Mouse (Mus musculus): ENCODE measurements around the gene Ypel1. TPM values are rescaled to one million over a fixed set of nuclear protein-coding genes. Genes with fewer than 3 reads are reported as not detected.

Gene Ypel1
- polyA plus RNA-seq, 1 experiment: 0.10 TPM

DNA sequence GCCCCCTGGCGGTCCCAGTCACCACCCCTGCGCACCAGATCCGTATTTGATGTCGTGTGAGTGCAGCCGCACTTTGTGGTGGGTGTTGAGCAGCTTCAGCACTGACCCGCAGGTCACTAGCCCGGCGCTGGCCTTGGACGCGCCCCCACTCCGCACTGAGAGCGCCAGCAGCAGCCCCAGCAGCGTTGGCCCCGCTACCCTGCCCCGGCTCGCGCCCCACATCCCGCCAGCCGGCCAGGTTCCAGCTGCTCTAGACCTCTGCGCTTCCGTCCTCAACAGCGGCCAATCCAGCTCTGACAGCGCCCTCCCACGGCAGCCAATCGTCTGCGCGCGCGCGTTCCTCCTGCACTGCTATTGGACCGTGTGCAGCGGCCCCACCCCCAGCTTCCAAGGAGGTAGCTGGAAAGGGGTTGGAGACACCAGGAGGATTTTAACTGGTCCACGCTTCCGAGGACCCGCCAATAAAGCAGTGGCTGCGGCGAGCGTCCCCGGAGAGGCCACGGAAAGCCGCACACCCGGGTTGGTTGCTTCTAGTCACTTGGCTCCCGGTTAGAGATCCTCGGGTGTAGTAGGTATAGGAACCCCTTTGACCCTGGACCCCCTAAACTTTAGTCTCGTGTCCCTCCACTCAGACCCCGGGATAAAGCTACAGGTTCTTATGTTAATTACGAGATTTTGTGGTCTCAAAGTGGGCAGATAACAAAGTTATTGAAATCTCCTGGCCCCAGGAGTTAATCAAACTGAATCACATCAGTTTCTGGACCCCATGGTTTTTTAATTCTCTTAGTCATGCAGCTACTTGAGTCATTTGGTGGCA is 62.8 kb downstream of the Ypel1 start, which contains the start of gene Sdf2l1:
Gene Sdf2l1 (minus strand): TSS at position 295 of the 817 bp plus-strand sequence.
- peaks cover 29% of the 10 kb centered on the region for H3K4me1 ChIP-seq (ENCODE audit: control insufficient read depth)

DNA sequence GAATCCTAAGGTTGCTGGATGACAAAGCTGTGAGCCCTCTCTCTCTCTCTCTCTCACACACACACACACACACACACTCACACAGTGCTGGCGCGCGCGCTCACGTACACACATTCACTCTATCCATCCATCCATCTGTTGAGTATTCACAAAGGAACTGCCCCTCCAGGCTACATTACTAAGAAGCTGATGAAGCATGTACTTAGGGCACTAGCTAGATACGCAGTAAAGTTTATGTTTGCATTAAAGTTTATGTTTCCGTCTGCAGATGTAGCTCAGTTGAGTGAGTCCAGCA is 63.4 kb downstream of the Ypel1 start:
- TF ChIP-seq GATA1 (IDR thresholded peaks at IDR 0.05; ENCODE audit: low read length): no peak
- no peak for TF ChIP-seq TAL1 (IDR thresholded peaks at IDR 0.05; ENCODE audit: low read length)
- peak overlapping the region; percentile 79 for H3K4me3 ChIP-seq (replicated peaks)

More for the DNA sequence above, 62.8 kb downstream of the Ypel1 start, which contains the start of gene Sdf2l1:
- TF ChIP-seq GATA1 (IDR thresholded peaks at IDR 0.05; ENCODE audit: low read length): no peak
- TF ChIP-seq TAL1 (IDR thresholded peaks at IDR 0.05; ENCODE audit: low read length): no peak
- Histone ChIP-seq H3K9me3 (ENCODE audit: control insufficient read depth, low read length) (no peaks in the 10 kb centered on the region), H3K27me3 (ENCODE audit: control insufficient read depth) (peaks cover 6% of the 10 kb centered on the region), H3K4me3 (replicated peaks) (peak within 1 kb of the TSS; percentile 79), H3K36me3 (ENCODE audit: control insufficient read depth) (peaks cover 8% of the 10 kb centered on the region)

More for the DNA sequence above, 63.4 kb downstream of the Ypel1 start:
- peaks cover 6% of the 10 kb centered on the region for H3K27me3 ChIP-seq (ENCODE audit: control insufficient read depth)
- peaks cover 8% of the 10 kb centered on the region for H3K36me3 ChIP-seq (ENCODE audit: control insufficient read depth)
- peaks cover 29% of the 10 kb centered on the region for H3K4me1 ChIP-seq (ENCODE audit: control insufficient read depth)
- no peaks in the 10 kb centered on the region for H3K9me3 ChIP-seq (ENCODE audit: control insufficient read depth, low read length)

Other genes with a start within 250 kb of the Ypel1 start
- not detected in 2 replicates for gene Spag6l, start 240.2 kb upstream of the Ypel1 start, polyA plus RNA-seq (2012)
- gene Igll1, start 205.7 kb upstream of the Ypel1 start, polyA plus RNA-seq (2012): not detected in 2 replicates
- 2.5 and 2.8 TPM in 2 replicates for gene Top3b, start 199.0 kb upstream of the Ypel1 start, polyA plus RNA-seq (2012)
- gene Vpreb1, start 198.9 kb upstream of the Ypel1 start, polyA plus RNA-seq (2012): 0.08 TPM in 1 of 2 replicates, not detected in the other
- 0.06 and 0.07 TPM in 2 replicates for gene Ppm1f, start 173.2 kb upstream of the Ypel1 start, polyA plus RNA-seq (2012)
- gene Mapk1, start 86.3 kb upstream of the Ypel1 start, polyA plus RNA-seq (2012): 1.8 and 2.3 TPM in 2 replicates
- gene Ppil2, start 41.6 kb downstream of the Ypel1 start, polyA plus RNA-seq (2012): 10.4 and 11.9 TPM in 2 replicates
- gene 2610318N02Rik, start 55.5 kb downstream of the Ypel1 start, polyA plus RNA-seq (2012): 3.3 and 5.0 TPM in 2 replicates
- gene Sdf2l1, start 62.7 kb downstream of the Ypel1 start, polyA plus RNA-seq (2012): 8.8 and 9.0 TPM in 2 replicates
- gene Ydjc, start 74.9 kb downstream of the Ypel1 start, polyA plus RNA-seq (2012): 0.28 and 0.46 TPM in 2 replicates
- gene Ccdc116, start 77.5 kb downstream of the Ypel1 start, polyA plus RNA-seq (2012): 0.02 and 0.03 TPM in 2 replicates
- 11.7 and 11.9 TPM in 2 replicates for gene Ube2l3, start 133.0 kb downstream of the Ypel1 start, polyA plus RNA-seq (2012)
- gene Rimbp3, start 138.9 kb downstream of the Ypel1 start, polyA plus RNA-seq (2012): not detected in 2 replicates
- 0.13 and 0.20 TPM in 2 replicates for gene Hic2, start 163.9 kb downstream of the Ypel1 start, polyA plus RNA-seq (2012)
- gene Tmem191c, start 206.4 kb downstream of the Ypel1 start, polyA plus RNA-seq (2012): 0.08 and 0.20 TPM in 2 replicates